Mouse (Mus musculus) forebrain, embryonic 13.5 days (tissue): ENCODE measurements around the gene Pde1c. TPM values are rescaled to one million over a fixed set of nuclear protein-coding genes. Genes with fewer than 3 reads are reported as not detected.
"Not testable (repeated sequence)": the region's sequence is repeated elsewhere in the genome, so short reads cannot be mapped to it uniquely, and the experiment has no call there.

Experiments used
- ATAC-seq: fragments of 200-750 bp; cut with Nextera tagmentation; 2 replicates; pipeline ENCODE4 v1.8.0; 2017
- H3K27ac ChIP-seq: fragments of 300-500 bp; sonication (generic); 2 replicates; pipeline ENCODE4 v1.5.1; 2015; ENCODE audit warnings: inconsistent platforms, mild to moderate bottlenecking, moderate library complexity
- H3K27me3 ChIP-seq: fragments of 300-500 bp; sonication (generic); 2 replicates; pipeline ENCODE4 v1.6.1; 2015; ENCODE audit warnings: mild to moderate bottlenecking, inconsistent platforms
- H3K36me3 ChIP-seq: fragments of 300-500 bp; sonication (generic); 2 replicates; pipeline ENCODE4 v1.6.1; 2015; ENCODE audit warnings: mild to moderate bottlenecking, inconsistent platforms; ENCODE audit not compliant: poor library complexity, severe bottlenecking
- H3K4me1 ChIP-seq: fragments of 300-500 bp; sonication (generic); 2 replicates; pipeline ENCODE4 v1.6.1; 2015; ENCODE audit warnings: inconsistent platforms
- H3K4me2 ChIP-seq: fragments of 300-500 bp; sonication (generic); 2 replicates; pipeline ENCODE4 v1.6.1; 2015; ENCODE audit warnings: inconsistent platforms, mild to moderate bottlenecking, moderate library complexity
- H3K4me3 ChIP-seq: fragments of 300-500 bp; sonication (generic); 2 replicates; pipeline ENCODE4 v1.5.1; 2015; ENCODE audit warnings: mild to moderate bottlenecking, inconsistent platforms
- H3K9ac ChIP-seq: fragments of 300-500 bp; sonication (generic); 2 replicates; pipeline ENCODE4 v1.6.1; 2015; ENCODE audit warnings: mild to moderate bottlenecking, inconsistent platforms
- H3K9me3 ChIP-seq: fragments of 300-500 bp; sonication (generic); replicated peaks from 2 replicates; pipeline ENCODE4 v1.6.1; 2016; ENCODE audit warnings: inconsistent platforms
- WGBS: fragments of 180-500 bp; shearing (Covaris S2); methylation state at CpG from one replicate; pipeline ENCODE4 v1.1.7; 2015; 5-methylcytosine and 5-hydroxymethylcytosine counted together
- polyA plus RNA-seq: library from polyadenylated mRNA; unstranded; fragments of >200 nt; fragmentation: Nextera tagmentation; extraction: Ambion mirVana; gene quantifications from 2 replicates; pipeline ENCODE4 v1.2.1, GENCODE M21; 2015

Pde1c gene
- 7.8 and 9.6 TPM in 2 replicates for polyA plus RNA-seq

- H3K4me3 ChIP-seq: peak within 1 kb of the TSS; percentile 76
- no peak within 1 kb of the TSS for H3K27ac ChIP-seq
- H3K9ac ChIP-seq: peak within 1 kb of the TSS; percentile 76
- H3K4me1 ChIP-seq: 0 out of 2 replicates have a peak, but pooled peaks cover 5% of the 10 kb centered on the region
- H3K36me3 ChIP-seq: no peaks in the 10 kb centered on the region
- no peaks in the 10 kb centered on the region for H3K9me3 ChIP-seq
- H3K4me2 ChIP-seq: peak within 1 kb of the TSS; percentile 95
- H3K27me3 ChIP-seq: no peaks in the 10 kb centered on the region
- under 1% methylated on average over 48 of the region's 48 CpGs for WGBS
- peak; percentile 88 for ATAC-seq
These were observed at the start of gene Pde1c for GRCm38 (mm10) chr6:56568470-56569372. TSS of gene Pde1c (minus strand) at chr6:56569103.

GRCm38 (mm10) chr6:56616982-56617613 lies 48.2 kb upstream of the Pde1c start:
- H3K27me3 ChIP-seq: no peaks in the 10 kb centered on the region
- H3K4me2 ChIP-seq: no peak overlapping the region
- no peak overlapping the region for H3K4me3 ChIP-seq
- H3K9ac ChIP-seq: no peak overlapping the region
- peak; percentile 81 for ATAC-seq
- 29% methylated on average over 7 of the region's 7 CpGs for WGBS
- peaks cover 17% of the 10 kb centered on the region for H3K4me1 ChIP-seq
- H3K27ac ChIP-seq: peak overlapping the region; percentile 33
- H3K36me3 ChIP-seq: no peaks in the 10 kb centered on the region
- no peaks in the 10 kb centered on the region for H3K9me3 ChIP-seq

DNA sequence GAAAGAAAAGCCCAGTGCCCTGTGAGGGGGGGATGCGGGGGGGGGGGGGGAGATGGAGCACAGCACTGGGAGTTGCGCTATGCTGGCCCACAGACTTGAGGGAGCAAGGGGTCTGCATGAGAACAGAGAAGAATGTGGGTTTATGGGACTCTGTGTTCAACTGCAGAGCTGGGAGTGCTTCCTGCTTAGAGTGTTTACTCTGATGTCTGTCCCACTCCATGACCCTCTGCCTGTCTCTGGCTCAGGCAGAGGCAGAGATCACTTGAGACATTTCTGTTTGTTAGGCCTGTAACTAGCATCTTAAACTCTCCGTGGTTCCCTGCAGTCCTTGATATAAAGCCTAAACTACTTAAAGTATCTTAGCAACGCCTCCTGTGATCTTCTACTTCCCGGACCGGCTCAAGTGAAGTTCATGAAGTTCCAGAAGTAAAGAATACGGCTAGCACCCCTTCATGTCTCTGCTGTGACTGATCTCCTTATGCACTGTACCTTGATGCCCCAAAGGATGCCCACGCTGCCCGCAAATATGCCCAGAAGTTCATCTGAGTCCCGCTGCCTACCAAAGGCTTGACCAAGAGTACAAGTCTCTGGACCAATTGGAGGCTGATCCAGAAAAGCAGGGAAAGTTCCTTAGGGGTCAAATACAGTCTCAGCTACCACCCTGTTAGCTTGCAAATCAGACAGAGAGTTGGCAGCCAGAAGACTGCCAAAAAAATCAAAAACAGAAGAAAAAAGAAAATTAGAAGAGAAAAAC lies 47.5 kb upstream of the Pde1c start:
- WGBS: 65% methylated on average over 9 of the region's 10 CpGs
- no peak overlapping the region for H3K4me3 ChIP-seq
- no peak; the same call in 1 of the 2 replicates for ATAC-seq

GRCm38 (mm10) chr6:56609529-56609928 lies 40.6 kb upstream of the Pde1c start:
- not testable (repeated sequence) for H3K4me3 ChIP-seq, H3K9ac ChIP-seq, ATAC-seq, H3K4me2 ChIP-seq, H3K27me3 ChIP-seq, H3K4me1 ChIP-seq, H3K27ac ChIP-seq, H3K9me3 ChIP-seq, H3K36me3 ChIP-seq
- WGBS: 65% methylated on average over 1 of the region's 1 CpGs

More for the DNA sequence above, 47.5 kb upstream of the Pde1c start:
- Histone ChIP-seq H3K27ac (peak overlapping the region; percentile 33; the same call in 1 of the 2 replicates), H3K27me3 (no peaks in the 10 kb centered on the region), H3K4me1 (peaks cover 17% of the 10 kb centered on the region), H3K4me2 (no peak overlapping the region), H3K36me3 (no peaks in the 10 kb centered on the region), H3K9ac (no peak overlapping the region), H3K9me3 (no peaks in the 10 kb centered on the region)

GRCm38 (mm10) chr6:56608277-56608676 lies 39.4 kb upstream of the Pde1c start:
- Histone ChIP-seq H3K4me3 (no peak overlapping the region), H3K4me2 (no peak overlapping the region)

DNA sequence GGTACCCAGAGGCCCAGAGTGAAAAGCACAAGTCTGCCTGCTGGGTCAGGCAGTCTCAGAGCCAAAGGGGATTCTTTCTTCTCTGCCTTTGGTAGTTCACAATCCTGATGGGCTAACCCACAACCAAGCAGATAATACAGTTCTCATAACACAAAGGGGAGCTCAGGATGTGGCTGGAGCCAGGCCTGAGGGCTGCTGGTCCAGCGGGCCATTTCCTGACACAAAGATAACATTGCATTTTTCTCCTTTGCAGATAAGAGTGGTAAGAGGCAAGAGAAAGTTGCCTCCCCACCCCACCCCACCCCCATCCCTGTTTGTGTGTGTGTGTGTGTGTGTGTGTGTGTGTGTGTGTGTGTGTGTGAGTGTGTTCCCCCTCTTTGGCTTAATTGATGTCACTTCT lies 10.7 kb upstream of the Pde1c start:
- H3K9ac ChIP-seq: no peak overlapping the region
- no peaks in the 10 kb centered on the region for H3K9me3 ChIP-seq
- WGBS: 79% methylated on average over 1 of the region's 1 CpGs
- no peak for ATAC-seq
- no peaks in the 10 kb centered on the region for H3K4me1 ChIP-seq
- no peaks in the 10 kb centered on the region for H3K27me3 ChIP-seq
- no peaks in the 10 kb centered on the region for H3K36me3 ChIP-seq
- H3K27ac ChIP-seq: no peak overlapping the region
- H3K4me3 ChIP-seq: no peak overlapping the region
- H3K4me2 ChIP-seq: no peak overlapping the region

More at GRCm38 (mm10) chr6:56608277-56608676, 39.4 kb upstream of the Pde1c start:
- no peak overlapping the region for H3K9ac ChIP-seq
- ATAC-seq: peak; percentile 77
- H3K9me3 ChIP-seq: no peaks in the 10 kb centered on the region
- 6% methylated on average over 4 of the region's 4 CpGs for WGBS
- H3K36me3 ChIP-seq: no peaks in the 10 kb centered on the region
- no peaks in the 10 kb centered on the region for H3K27me3 ChIP-seq
- no peak overlapping the region for H3K27ac ChIP-seq
- no peaks in the 10 kb centered on the region for H3K4me1 ChIP-seq

DNA sequence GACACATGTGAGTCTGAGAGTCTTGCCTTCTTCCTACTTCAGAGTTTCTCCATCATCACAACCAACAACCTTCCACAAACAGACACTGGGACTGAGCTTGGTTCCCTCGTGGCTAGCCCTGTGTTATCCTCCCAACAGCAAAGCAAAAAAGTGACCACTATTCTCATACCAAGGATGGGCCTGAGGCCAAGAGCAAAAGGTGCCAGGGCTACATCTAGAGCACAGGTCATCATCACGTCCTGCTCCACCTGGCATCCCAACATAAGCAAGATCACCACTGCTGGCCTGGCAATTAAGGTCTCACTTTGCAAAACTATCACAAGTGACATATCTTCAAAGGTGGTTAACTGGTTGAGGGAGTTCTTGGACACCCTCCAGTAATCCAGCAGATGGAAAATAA lies 8.0 kb downstream of the Pde1c start:
- Histone ChIP-seq H3K9ac (no peak overlapping the region), H3K4me1 (0 out of 2 replicates have a peak, but pooled peaks cover under 1% of the 10 kb centered on the region), H3K4me3 (no peak overlapping the region), H3K36me3 (no peaks in the 10 kb centered on the region), H3K4me2 (no peak overlapping the region), H3K9me3 (no peaks in the 10 kb centered on the region), H3K27me3 (no peaks in the 10 kb centered on the region), H3K27ac (no peak overlapping the region)
- WGBS: 75% methylated on average over 2 of the region's 2 CpGs
- no peak for ATAC-seq

DNA sequence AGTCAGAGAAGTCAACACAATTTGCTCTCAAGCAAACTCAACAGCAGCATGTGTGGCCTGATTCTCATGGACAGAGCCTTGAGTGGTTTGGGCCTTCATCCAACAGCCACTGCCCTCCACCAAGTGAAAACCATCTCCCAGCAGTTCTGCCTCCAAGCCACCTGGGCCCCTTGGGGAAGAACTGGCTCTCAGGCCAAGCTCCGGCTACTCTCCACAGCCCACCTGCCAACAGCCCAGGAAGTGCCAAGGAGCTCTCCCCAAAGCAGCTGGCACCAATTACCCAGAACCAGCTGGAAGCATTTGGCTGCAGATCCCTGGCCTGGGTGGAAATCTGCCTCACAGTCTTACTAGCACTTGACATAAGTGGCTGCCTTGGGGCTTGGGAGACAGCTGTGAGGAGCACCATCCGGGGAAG lies 8.4 kb downstream of the Pde1c start:
- no peak overlapping the region for H3K4me3 ChIP-seq
- H3K36me3 ChIP-seq: no peaks in the 10 kb centered on the region
- H3K27ac ChIP-seq: no peak overlapping the region
- H3K4me1 ChIP-seq: peaks cover 5% of the 10 kb centered on the region; the same call in 1 of the 2 replicates
- H3K9me3 ChIP-seq: no peaks in the 10 kb centered on the region
- no peak overlapping the region for H3K9ac ChIP-seq
- peak; percentile 80 for ATAC-seq
- 77% methylated on average over 2 of the region's 2 CpGs for WGBS
- H3K4me2 ChIP-seq: no peak overlapping the region
- no peaks in the 10 kb centered on the region for H3K27me3 ChIP-seq

GRCm38 (mm10) chr6:56558711-56559110 lies 10.2 kb downstream of the Pde1c start:
- no peak overlapping the region for H3K9ac ChIP-seq
- WGBS: 86% methylated on average over 2 of the region's 2 CpGs
- no peak overlapping the region for H3K4me3 ChIP-seq
- no peaks in the 10 kb centered on the region for H3K9me3 ChIP-seq
- no peak for ATAC-seq
- no peaks in the 10 kb centered on the region for H3K36me3 ChIP-seq
- no peak overlapping the region for H3K4me2 ChIP-seq
- no peak overlapping the region for H3K27ac ChIP-seq
- H3K27me3 ChIP-seq: no peaks in the 10 kb centered on the region
- peaks cover 8% of the 10 kb centered on the region for H3K4me1 ChIP-seq

DNA sequence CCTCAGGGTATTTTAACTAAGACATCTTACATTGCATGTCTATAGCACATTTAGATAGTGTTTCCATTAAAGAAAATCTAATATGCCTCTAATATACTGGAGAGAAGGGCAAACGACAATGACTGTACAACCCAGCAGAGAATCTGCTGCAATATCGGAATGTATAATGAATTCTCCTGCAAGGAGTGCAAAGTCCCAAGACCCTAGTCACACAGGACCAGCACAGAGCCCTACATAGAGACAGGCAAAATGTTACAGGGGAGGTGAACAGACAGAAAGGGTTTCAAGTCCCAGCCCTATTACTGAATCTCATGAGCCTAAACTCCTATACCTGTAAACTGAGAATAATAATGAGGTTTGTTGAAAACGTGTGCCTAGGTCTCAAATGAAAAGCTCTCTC lies 13.1 kb downstream of the Pde1c start:
- peak; percentile 12; the same call in 1 of the 2 replicates for ATAC-seq
- WGBS: 67% methylated on average over 3 of the region's 3 CpGs

GRCm38 (mm10) chr6:56555382-56555781 lies 13.5 kb downstream of the Pde1c start:
- H3K9ac ChIP-seq: no peak overlapping the region
- 30% methylated on average over 4 of the region's 4 CpGs for WGBS
- H3K4me2 ChIP-seq: no peak overlapping the region; the same call in 1 of the 2 replicates
- peak; percentile 93 for ATAC-seq
- H3K36me3 ChIP-seq: no peaks in the 10 kb centered on the region
- H3K4me3 ChIP-seq: no peak overlapping the region
- H3K9me3 ChIP-seq: no peaks in the 10 kb centered on the region
- no peaks in the 10 kb centered on the region for H3K27me3 ChIP-seq
- H3K27ac ChIP-seq: no peak overlapping the region
- peaks cover 8% of the 10 kb centered on the region for H3K4me1 ChIP-seq

More for the DNA sequence above, 13.1 kb downstream of the Pde1c start:
- Histone ChIP-seq H3K27ac (no peak overlapping the region), H3K4me3 (no peak overlapping the region), H3K4me1 (peaks cover 8% of the 10 kb centered on the region), H3K27me3 (no peaks in the 10 kb centered on the region), H3K4me2 (no peak overlapping the region), H3K9me3 (no peaks in the 10 kb centered on the region), H3K36me3 (no peaks in the 10 kb centered on the region), H3K9ac (no peak overlapping the region)
